Mouse (Mus musculus) layer of hippocampus, postnatal 14 days (tissue): ENCODE data around the gene Herc1. TPM values are rescaled to one million over a fixed set of nuclear protein-coding genes. Genes with fewer than 3 reads are reported as not detected.

Source experiments
- DNase-seq, 2 experiments: peaks; one replicate each; pipeline ENCODE4 v3.0.0; 2021 to 2022; ENCODE audit warnings: low spot score in 2 of 2, mixed read lengths in 1 of 2
- total RNA-seq, 2 experiments: library from RNA; stranded (reverse); gene quantifications; 2 replicates each; pipeline ENCODE4 v1.2.3; 2021

The Herc1 gene
- total RNA-seq, 2 experiments from 2014 or later = 112 to 128 TPM

GRCm38 (mm10) chr9:66518251-66518650 lies 168.0 kb downstream of the Herc1 start:
- no peak for DNase-seq

DNA sequence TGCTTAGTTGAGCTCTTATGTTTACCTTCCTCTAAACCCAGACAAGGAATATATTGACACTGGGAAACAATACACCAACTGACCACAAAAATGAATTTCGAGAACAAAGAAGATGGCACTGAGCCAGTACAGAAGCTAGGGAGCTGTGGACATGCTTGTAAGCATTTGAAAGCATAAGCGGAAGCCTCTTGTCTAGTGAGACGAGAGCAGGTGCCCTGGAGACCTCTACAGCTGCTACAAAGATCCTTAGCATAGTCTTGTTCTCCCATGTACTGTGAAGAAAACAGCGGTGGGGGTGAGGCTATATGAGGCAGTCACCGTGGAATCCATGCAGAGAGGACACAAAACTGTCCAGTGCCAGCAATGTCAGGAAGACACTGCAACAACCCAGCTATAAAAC lies 168.7 kb downstream of the Herc1 start:
- DNase-seq = no peak

- no peak for DNase-seq
Observed at GRCm38 (mm10) chr9:66520299-66520698, 170.0 kb downstream of the Herc1 start.

GRCm38 (mm10) chr9:66521595-66521994 lies 171.3 kb downstream of the Herc1 start:
- no peak for DNase-seq

DNA sequence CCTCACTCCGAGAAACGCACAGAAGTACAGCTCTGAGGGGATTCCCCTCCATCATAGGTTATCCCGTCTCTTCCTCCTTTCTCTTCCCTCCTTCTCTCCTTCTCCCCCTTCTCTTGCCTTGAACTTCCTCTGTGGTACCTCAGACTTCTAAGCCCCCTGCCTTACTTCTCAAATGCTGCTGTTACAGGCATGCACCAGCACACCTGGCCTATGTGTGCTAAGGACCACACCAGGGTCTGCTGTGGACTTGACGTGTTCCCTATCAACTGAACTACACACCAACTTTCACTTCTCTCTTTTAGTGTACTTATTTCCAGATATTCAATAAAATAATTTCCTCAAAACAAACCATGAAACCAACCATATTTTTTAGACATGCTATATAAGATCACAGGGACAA lies 192.5 kb downstream of the Herc1 start:
- no peak for DNase-seq

Other genes with a start within 250 kb of the Herc1 start
- 10 to 100 TPM; 68.5 to 70.6 TPM for gene Snx1, start 223.9 kb upstream of the Herc1 start, total RNA-seq
- 10 to 100 TPM; 25.7 to 26.2 TPM for gene Ciao2a, start 223.8 kb upstream of the Herc1 start, total RNA-seq
- 1 to 10 TPM in 1 of 2 experiments, under 1 TPM in 1; 0.71 to 1.1 TPM for gene Dapk2, start 192.2 kb upstream of the Herc1 start, total RNA-seq
- under 1 TPM; 0.23 to 0.38 TPM for gene Fbxl22, start 164.1 kb downstream of the Herc1 start, total RNA-seq
- gene Usp3, start 242.7 kb downstream of the Herc1 start, total RNA-seq = 10 to 100 TPM; 40.2 to 44.3 TPM